Mouse (Mus musculus) cerebellum, postnatal 14 days (tissue): ENCODE results near the gene 1110008L16Rik.
A peak's percentile ranks its signal among the peaks of the same experiment; 100 is the strongest.

Experiments used
- DNase-seq, 2 experiments: peaks; one replicate each; pipeline ENCODE4 v3.0.0; 2021; ENCODE audit warnings: mixed read lengths in 2 of 2

The 1110008L16Rik gene

GRCm38 (mm10) chr12:55395601-55396000 is 96.2 kb downstream of the 1110008L16Rik start:
- peak; percentile 23 to 37 for DNase-seq

- peak; percentile 62 to 65 for DNase-seq
Observed at GRCm38 (mm10) chr12:55396536-55396935, 97.2 kb downstream of the 1110008L16Rik start.

GRCm38 (mm10) chr12:55397544-55398239 is 98.3 kb downstream of the 1110008L16Rik start:
- DNase-seq: no peak

- DNase-seq: peak; percentile 89 to 90
Observed at GRCm38 (mm10) chr12:55398240-55399127, 99.1 kb downstream of the 1110008L16Rik start.

DNA sequence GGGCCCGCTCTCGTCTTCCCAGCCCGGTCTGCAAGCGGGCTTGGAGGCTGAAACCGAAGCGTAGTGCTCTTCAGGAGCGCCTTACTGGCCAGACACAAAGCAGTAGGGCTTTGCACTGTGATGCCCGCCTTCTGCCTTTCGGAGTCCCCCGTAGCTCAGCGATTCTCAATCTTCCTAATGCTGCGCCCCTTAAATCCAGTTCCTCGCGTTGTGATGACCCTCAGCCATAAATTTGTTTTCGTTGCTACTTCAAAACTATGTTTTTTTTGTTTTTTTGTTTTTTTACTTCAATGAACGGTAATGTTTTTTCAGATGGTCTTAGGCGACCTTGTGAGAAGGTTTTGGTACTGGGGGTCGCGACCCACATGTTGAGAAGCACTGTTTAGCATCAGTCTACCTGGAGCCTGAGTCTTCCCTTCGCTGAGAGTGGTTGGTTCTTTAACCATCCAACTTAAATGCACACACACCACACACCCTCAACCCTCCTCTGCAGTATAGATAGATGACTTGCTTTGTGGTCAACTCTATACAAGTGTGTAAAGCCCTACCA is 99.8 kb downstream of the 1110008L16Rik start:
- DNase-seq: no peak

DNA sequence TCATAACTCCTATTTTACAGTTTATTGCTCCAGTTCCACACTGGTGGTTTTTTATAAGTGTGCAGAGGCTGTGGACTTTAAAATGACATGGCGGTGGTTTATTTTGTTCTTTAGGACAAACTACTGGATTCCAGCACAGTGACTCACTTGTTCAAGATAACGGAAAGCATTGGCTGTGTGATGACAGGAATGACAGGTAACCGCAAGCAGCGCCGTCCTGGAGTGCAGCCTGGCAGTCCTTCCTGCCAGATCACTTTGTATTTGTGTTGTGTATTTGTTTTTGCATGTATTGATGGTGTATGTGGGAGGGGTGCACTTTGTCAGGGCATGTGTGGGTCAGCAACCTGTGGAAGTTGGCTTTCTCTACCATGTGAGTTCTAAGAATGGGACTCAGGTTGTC is 108.5 kb downstream of the 1110008L16Rik start:
- DNase-seq: no peak

GRCm38 (mm10) chr12:55415255-55415654 is 115.9 kb downstream of the 1110008L16Rik start:
- no peak for DNase-seq

DNA sequence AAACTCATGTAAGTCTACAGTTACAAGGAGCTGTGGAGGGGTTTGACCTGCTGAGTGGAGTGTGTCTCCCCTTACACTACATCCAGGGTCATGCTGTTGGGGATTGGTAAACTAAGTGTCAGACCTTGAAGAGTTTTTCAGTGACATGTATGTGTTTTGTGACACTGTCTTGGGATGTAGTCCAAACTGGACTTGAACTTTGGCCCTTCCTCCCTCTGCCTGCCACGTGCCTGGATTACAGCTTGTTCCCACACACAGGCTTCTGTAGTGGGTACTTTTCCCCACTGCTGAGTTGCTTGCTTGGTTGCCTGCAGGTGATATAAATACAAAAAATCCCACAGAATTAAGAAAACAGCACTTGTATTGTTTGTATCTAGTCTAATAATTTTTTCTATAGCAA is 116.4 kb downstream of the 1110008L16Rik start:
- DNase-seq: no peak

- no peak for DNase-seq
Observed at GRCm38 (mm10) chr12:55420220-55420619, 120.8 kb downstream of the 1110008L16Rik start.

GRCm38 (mm10) chr12:55422057-55422456 is 122.7 kb downstream of the 1110008L16Rik start:
- no peak for DNase-seq

DNA sequence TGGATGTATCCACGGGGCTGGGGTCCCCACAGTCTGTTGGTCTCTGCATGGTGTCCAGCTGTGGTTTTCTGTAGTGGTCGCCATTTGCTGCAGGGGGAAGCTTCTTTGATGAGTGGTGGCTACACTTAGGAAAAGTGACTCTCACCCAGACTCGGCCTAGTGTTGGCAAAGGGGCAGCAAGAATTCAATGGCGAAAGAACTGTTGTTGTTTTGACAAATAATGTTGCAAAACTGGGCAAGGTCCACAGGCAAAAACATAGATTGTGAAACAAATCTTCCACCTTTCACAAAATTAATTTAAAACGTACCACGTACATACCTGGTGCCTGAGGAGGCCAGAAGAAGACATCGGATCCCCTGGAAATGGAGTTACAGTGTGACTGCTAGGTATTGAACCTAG is 126.9 kb downstream of the 1110008L16Rik start:
- no peak for DNase-seq

- no peak for DNase-seq
Observed at GRCm38 (mm10) chr12:55429201-55429600, 129.8 kb downstream of the 1110008L16Rik start.

GRCm38 (mm10) chr12:55429956-55430355 is 130.6 kb downstream of the 1110008L16Rik start:
- DNase-seq: no peak
